Mouse (Mus musculus) embryonic facial prominence, embryonic 15.5 days (tissue): ENCODE measurements around the gene Rpa1. TPM values are rescaled to one million over a fixed set of nuclear protein-coding genes. Genes with fewer than 3 reads are reported as not detected.

Experiments used
- ATAC-seq: fragments of 200-750 bp; cut with Nextera tagmentation; 2 replicates; pipeline ENCODE4 v1.8.0; 2017; ENCODE audit warnings: low read depth, moderate TSS enrichment; ENCODE audit not compliant: insufficient number of reproducible peaks, low FRiP score, low TSS enrichment
- H3K27ac ChIP-seq: fragments of 300-500 bp; sonication (generic); replicated peaks from 2 replicates; pipeline ENCODE4 v1.5.1; 2015; ENCODE audit warnings: mild to moderate bottlenecking, inconsistent platforms
- H3K27me3 ChIP-seq: fragments of 300-500 bp; sonication (generic); 2 replicates; pipeline ENCODE4 v1.6.1; 2015; ENCODE audit warnings: inconsistent platforms
- H3K36me3 ChIP-seq: fragments of 300-500 bp; sonication (generic); 2 replicates; pipeline ENCODE4 v1.6.1; 2015; ENCODE audit warnings: mild to moderate bottlenecking, inconsistent platforms
- H3K4me1 ChIP-seq: fragments of 300-500 bp; sonication (generic); 2 replicates; pipeline ENCODE4 v1.6.1; 2015; ENCODE audit warnings: inconsistent platforms
- H3K4me2 ChIP-seq: fragments of 300-500 bp; sonication (generic); replicated peaks from 2 replicates; pipeline ENCODE4 v1.6.1; 2015; ENCODE audit warnings: mild to moderate bottlenecking, inconsistent platforms
- H3K4me3 ChIP-seq: fragments of 300-500 bp; sonication (generic); replicated peaks from 2 replicates; pipeline ENCODE4 v1.5.1; 2015; ENCODE audit warnings: mild to moderate bottlenecking, inconsistent platforms
- H3K9ac ChIP-seq: fragments of 300-500 bp; sonication (generic); 2 replicates; pipeline ENCODE4 v1.6.1; 2015; ENCODE audit warnings: inconsistent platforms
- H3K9me3 ChIP-seq: fragments of 300-500 bp; sonication (generic); replicated peaks from 2 replicates; pipeline ENCODE4 v1.6.1; 2016; ENCODE audit warnings: inconsistent platforms
- WGBS: fragments of 180-500 bp; shearing (Covaris S2); methylation state at CpG from one replicate; pipeline ENCODE4 v1.1.7; 2015; 5-methylcytosine and 5-hydroxymethylcytosine counted together
- polyA plus RNA-seq: library from polyadenylated mRNA; unstranded; fragments of >200 nt; fragmentation: Nextera tagmentation; extraction: Ambion mirVana; gene quantifications from 2 replicates; pipeline ENCODE4 v1.2.1, GENCODE M21; 2015

Gene Rpa1
- polyA plus RNA-seq, 1 experiment from 2014 or later: 96.4 TPM

- Histone ChIP-seq H3K36me3 (0 out of 2 replicates have a peak, but pooled peaks cover 3% of the 10 kb centered on the region), H3K27ac (no peak overlapping the region), H3K9me3 (no peaks in the 10 kb centered on the region), H3K4me1 (peaks cover 18% of the 10 kb centered on the region), H3K9ac (no peak overlapping the region), H3K4me2 (peak overlapping the region; percentile 80), H3K4me3 (peak overlapping the region; percentile 97), H3K27me3 (no peaks in the 10 kb centered on the region)
- WGBS: 43% methylated on average over 4 of the region's 4 CpGs
- ATAC-seq: no peak
Measured at GRCm38 (mm10) chr11:75346556-75347187, 1.5 kb downstream of the Rpa1 start.

GRCm38 (mm10) chr11:75344716-75345115 is 3.4 kb downstream of the Rpa1 start:
- ATAC-seq: no peak
- 91% methylated on average over 5 of the region's 5 CpGs for WGBS
- no peaks in the 10 kb centered on the region for H3K27me3 ChIP-seq

GRCm38 (mm10) chr11:75344163-75344562 is 4.0 kb downstream of the Rpa1 start:
- no peak overlapping the region for H3K4me2 ChIP-seq
- H3K4me3 ChIP-seq: no peak overlapping the region
- no peak for ATAC-seq
- no peak overlapping the region for H3K9ac ChIP-seq
- H3K27me3 ChIP-seq: no peaks in the 10 kb centered on the region
- H3K9me3 ChIP-seq: no peaks in the 10 kb centered on the region
- WGBS: 52% methylated on average over 2 of the region's 2 CpGs
- peaks cover 18% of the 10 kb centered on the region for H3K4me1 ChIP-seq
- peaks cover 25% of the 10 kb centered on the region for H3K36me3 ChIP-seq
- H3K27ac ChIP-seq: no peak overlapping the region

More at GRCm38 (mm10) chr11:75344716-75345115, 3.4 kb downstream of the Rpa1 start:
- Histone ChIP-seq H3K4me2 (no peak overlapping the region), H3K9me3 (no peaks in the 10 kb centered on the region), H3K4me1 (peaks cover 18% of the 10 kb centered on the region), H3K4me3 (no peak overlapping the region), H3K9ac (no peak overlapping the region), H3K36me3 (peaks cover 21% of the 10 kb centered on the region), H3K27ac (no peak overlapping the region)

GRCm38 (mm10) chr11:75343096-75343495 is 5.0 kb downstream of the Rpa1 start:
- Histone ChIP-seq H3K9ac (no peak overlapping the region), H3K9me3 (no peaks in the 10 kb centered on the region), H3K4me1 (peaks cover 16% of the 10 kb centered on the region), H3K27me3 (no peaks in the 10 kb centered on the region), H3K27ac (no peak overlapping the region), H3K4me2 (no peak overlapping the region), H3K36me3 (peaks cover 34% of the 10 kb centered on the region), H3K4me3 (no peak overlapping the region)
- WGBS: 97% methylated on average over 2 of the region's 2 CpGs
- no peak for ATAC-seq

DNA sequence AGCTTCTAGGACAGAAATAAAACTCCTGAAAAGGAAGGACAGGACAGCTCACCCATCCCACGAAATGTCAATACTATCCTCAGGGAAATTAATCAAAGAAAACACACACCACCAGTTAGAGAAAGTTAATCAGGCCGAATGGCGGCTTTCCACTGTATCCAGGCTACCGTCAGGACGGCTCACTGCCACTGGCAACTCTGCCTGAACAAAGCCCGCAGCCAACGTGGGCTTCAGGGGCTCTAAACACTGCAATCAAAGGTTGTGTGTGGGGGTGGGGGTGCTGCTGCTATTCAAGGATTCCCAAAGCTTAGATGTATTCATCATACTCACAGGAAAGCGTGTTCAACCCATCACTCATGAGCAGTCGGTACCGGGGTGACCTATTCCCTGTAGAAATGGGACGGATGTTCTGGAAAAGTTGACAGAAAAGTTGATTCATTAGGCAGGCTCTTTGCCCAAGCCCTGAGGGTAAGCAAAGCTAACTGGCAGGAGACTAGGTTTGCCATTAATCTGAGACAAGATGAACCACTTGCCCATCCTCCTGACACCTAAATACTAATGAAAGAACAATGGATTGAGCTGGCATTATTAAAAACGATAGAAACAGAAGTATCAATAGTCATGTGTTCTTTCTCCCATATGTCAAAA is 7.3 kb downstream of the Rpa1 start:
- no peaks in the 10 kb centered on the region for H3K9me3 ChIP-seq
- no peak overlapping the region for H3K27ac ChIP-seq
- H3K9ac ChIP-seq: no peak overlapping the region
- H3K27me3 ChIP-seq: no peaks in the 10 kb centered on the region
- 87% methylated on average over 12 of the region's 12 CpGs for WGBS
- no peaks in the 10 kb centered on the region for H3K4me1 ChIP-seq
- ATAC-seq: no peak
- H3K36me3 ChIP-seq: peaks cover 55% of the 10 kb centered on the region
- H3K4me2 ChIP-seq: no peak overlapping the region
- H3K4me3 ChIP-seq: no peak overlapping the region

DNA sequence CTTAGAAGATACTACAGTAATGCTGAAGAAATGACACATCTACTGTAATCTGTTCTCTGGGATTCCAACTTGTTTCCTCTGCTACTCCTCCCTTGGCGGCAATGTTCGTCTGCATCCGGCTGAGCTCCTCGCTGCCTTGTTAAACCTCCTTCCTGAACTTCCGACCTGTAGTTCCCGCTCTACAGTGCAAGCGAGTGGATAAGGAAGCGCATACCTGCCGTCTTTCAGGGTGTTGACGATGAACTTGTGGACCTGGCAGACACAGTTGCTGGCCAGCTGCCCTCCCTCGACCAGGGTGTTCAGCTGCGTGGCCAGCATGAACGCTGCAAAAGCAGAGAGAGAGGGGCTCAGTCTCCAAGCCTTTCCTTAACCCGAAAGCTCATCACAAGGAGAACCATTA is 8.0 kb downstream of the Rpa1 start:
- Histone ChIP-seq H3K9me3 (no peaks in the 10 kb centered on the region), H3K36me3 (peaks cover 59% of the 10 kb centered on the region), H3K4me1 (no peaks in the 10 kb centered on the region), H3K27me3 (no peaks in the 10 kb centered on the region), H3K4me3 (no peak overlapping the region), H3K4me2 (no peak overlapping the region), H3K9ac (no peak overlapping the region), H3K27ac (no peak overlapping the region)
- 93% methylated on average over 14 of the region's 14 CpGs for WGBS
- ATAC-seq: no peak

DNA sequence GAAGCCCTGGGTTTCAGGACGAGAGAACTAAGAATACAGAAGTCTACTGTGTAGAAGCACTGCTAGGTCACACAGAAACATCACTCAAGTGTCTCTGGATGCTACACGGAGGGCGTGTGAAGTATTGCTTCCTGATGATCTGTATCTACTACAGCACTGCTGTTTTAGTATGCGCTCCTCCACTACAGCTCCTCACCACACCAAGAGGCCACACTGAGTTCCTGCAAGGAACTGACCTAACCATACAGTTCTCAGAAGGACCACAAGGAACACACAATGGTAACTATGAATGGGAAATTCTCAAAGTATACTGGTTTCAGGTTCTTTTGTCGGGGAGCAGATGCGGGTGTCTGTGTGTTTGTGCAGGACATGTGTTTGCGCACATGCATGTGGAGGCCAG is 10.9 kb downstream of the Rpa1 start:
- 89% methylated on average over 7 of the region's 7 CpGs for WGBS
- Histone ChIP-seq H3K4me3 (no peak overlapping the region), H3K36me3 (peaks cover 64% of the 10 kb centered on the region), H3K27ac (no peak overlapping the region), H3K4me2 (no peak overlapping the region), H3K9ac (no peak overlapping the region), H3K4me1 (no peaks in the 10 kb centered on the region), H3K9me3 (no peaks in the 10 kb centered on the region), H3K27me3 (no peaks in the 10 kb centered on the region)
- ATAC-seq: no peak

GRCm38 (mm10) chr11:75336676-75337075 is 11.4 kb downstream of the Rpa1 start:
- no peak for ATAC-seq

DNA sequence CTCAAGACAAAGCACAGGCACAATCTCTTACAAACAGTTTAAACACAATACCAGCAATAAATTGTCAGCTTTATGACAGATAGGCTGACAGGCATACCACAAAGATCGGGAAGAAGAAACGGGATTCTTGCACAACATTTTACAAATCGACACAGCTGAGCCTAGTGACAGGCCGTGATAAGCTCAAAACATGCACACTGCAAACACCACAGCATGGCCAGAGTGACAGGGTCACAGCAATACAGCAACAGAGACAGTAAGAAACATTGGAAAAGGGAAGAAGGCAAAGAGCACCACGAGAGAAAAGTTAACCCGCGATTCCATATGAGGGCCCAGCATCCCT is 22.2 kb downstream of the Rpa1 start:
- H3K36me3 ChIP-seq: peaks cover 8% of the 10 kb centered on the region
- no peak overlapping the region for H3K9ac ChIP-seq
- 0 out of 2 replicates have a peak, but pooled peaks cover 12% of the 10 kb centered on the region for H3K4me1 ChIP-seq
- no peak overlapping the region for H3K4me3 ChIP-seq
- WGBS: 74% methylated on average over 7 of the region's 7 CpGs
- ATAC-seq: no peak
- no peaks in the 10 kb centered on the region for H3K9me3 ChIP-seq
- H3K27me3 ChIP-seq: no peaks in the 10 kb centered on the region
- no peak overlapping the region for H3K4me2 ChIP-seq
- H3K27ac ChIP-seq: no peak overlapping the region

More at GRCm38 (mm10) chr11:75336676-75337075, 11.4 kb downstream of the Rpa1 start:
- Histone ChIP-seq H3K27me3 (no peaks in the 10 kb centered on the region), H3K4me3 (no peak overlapping the region), H3K27ac (no peak overlapping the region), H3K9me3 (no peaks in the 10 kb centered on the region), H3K9ac (no peak overlapping the region), H3K4me2 (no peak overlapping the region), H3K4me1 (no peaks in the 10 kb centered on the region), H3K36me3 (peaks cover 61% of the 10 kb centered on the region)
- 82% methylated on average over 8 of the region's 8 CpGs for WGBS

- no peak overlapping the region for H3K4me2 ChIP-seq
- 73% methylated on average over 16 of the region's 16 CpGs for WGBS
- no peaks in the 10 kb centered on the region for H3K27me3 ChIP-seq
- H3K27ac ChIP-seq: no peak overlapping the region
- H3K9me3 ChIP-seq: no peaks in the 10 kb centered on the region
- ATAC-seq: no peak
- H3K4me3 ChIP-seq: no peak overlapping the region
- H3K4me1 ChIP-seq: 0 out of 2 replicates have a peak, but pooled peaks cover 12% of the 10 kb centered on the region
- no peak overlapping the region for H3K9ac ChIP-seq
- peaks cover 7% of the 10 kb centered on the region; the same call in 1 of the 2 replicates for H3K36me3 ChIP-seq
Measured at GRCm38 (mm10) chr11:75325116-75325968, 22.8 kb downstream of the Rpa1 start.

- H3K4me1 ChIP-seq: 0 out of 2 replicates have a peak, but pooled peaks cover 12% of the 10 kb centered on the region
- H3K9me3 ChIP-seq: no peaks in the 10 kb centered on the region
- no peak for ATAC-seq
- H3K27me3 ChIP-seq: no peaks in the 10 kb centered on the region
- no peak overlapping the region for H3K9ac ChIP-seq
- no peak overlapping the region for H3K4me3 ChIP-seq
- H3K36me3 ChIP-seq: peaks cover 8% of the 10 kb centered on the region; the same call in 1 of the 2 replicates
- WGBS: 91% methylated on average over 2 of the region's 2 CpGs
- no peak overlapping the region for H3K27ac ChIP-seq
- no peak overlapping the region for H3K4me2 ChIP-seq
Measured at GRCm38 (mm10) chr11:75324433-75324832, 23.7 kb downstream of the Rpa1 start.
